Mouse (Mus musculus) forebrain, embryonic 15.5 days (tissue): Measurements from ENCODE around the gene Gm11172. TPM values are rescaled to one million over a fixed set of nuclear protein-coding genes. Genes with fewer than 3 reads are reported as not detected.

Experiments used
- ATAC-seq: fragments of 200-750 bp; cut with Nextera tagmentation; replicated peaks from 2 replicates; pipeline ENCODE4 v1.8.0; 2017; ENCODE audit warnings: mild to moderate bottlenecking, moderate TSS enrichment, moderate library complexity
- H3K27ac ChIP-seq: fragments of 300-500 bp; sonication (generic); replicated peaks from 2 replicates; pipeline ENCODE4 v1.5.1; 2015; ENCODE audit warnings: mild to moderate bottlenecking, inconsistent platforms
- H3K27me3 ChIP-seq: fragments of 300-500 bp; sonication (generic); 2 replicates; pipeline ENCODE4 v1.6.1; 2015; ENCODE audit warnings: inconsistent platforms
- H3K36me3 ChIP-seq: fragments of 300-500 bp; sonication (generic); 2 replicates; pipeline ENCODE4 v1.6.1; 2015; ENCODE audit warnings: mild to moderate bottlenecking, inconsistent platforms
- H3K4me1 ChIP-seq: fragments of 300-500 bp; sonication (generic); 2 replicates; pipeline ENCODE4 v1.6.1; 2015; ENCODE audit warnings: inconsistent platforms
- H3K4me2 ChIP-seq: fragments of 300-500 bp; sonication (generic); replicated peaks from 2 replicates; pipeline ENCODE4 v1.6.1; 2015; ENCODE audit warnings: mild to moderate bottlenecking, inconsistent platforms
- H3K4me3 ChIP-seq: fragments of 300-500 bp; sonication (generic); 2 replicates; pipeline ENCODE4 v1.5.1; 2015; ENCODE audit warnings: mild to moderate bottlenecking, inconsistent platforms
- H3K9ac ChIP-seq: fragments of 300-500 bp; sonication (generic); replicated peaks from 2 replicates; pipeline ENCODE4 v1.6.1; 2015; ENCODE audit warnings: mild to moderate bottlenecking, inconsistent platforms
- H3K9me3 ChIP-seq: fragments of 300-500 bp; sonication (generic); 2 replicates; pipeline ENCODE4 v1.6.1; 2016; ENCODE audit warnings: inconsistent platforms
- WGBS: fragments of 180-500 bp; shearing (Covaris S2); methylation state at CpG from one replicate; pipeline ENCODE4 v1.1.7; 2015; ENCODE audit warnings: mixed read lengths; 5-methylcytosine and 5-hydroxymethylcytosine counted together
- polyA plus RNA-seq: library from polyadenylated mRNA; unstranded; fragments of >200 nt; fragmentation: Nextera tagmentation; extraction: Ambion mirVana; gene quantifications from 2 replicates; pipeline ENCODE4 v1.2.1, GENCODE M21; 2015

The Gm11172 gene
- polyA plus RNA-seq, result not detected in 2 replicates

- H3K4me3 ChIP-seq, result no peak within 1 kb of the TSS
- H3K9ac ChIP-seq, result no peak within 1 kb of the TSS
- no peak for ATAC-seq
- no peaks in the 10 kb centered on the region for H3K9me3 ChIP-seq
- H3K27me3 ChIP-seq, result no peaks in the 10 kb centered on the region
- 96% methylated on average over 2 of the region's 2 CpGs for WGBS
- H3K4me1 ChIP-seq, result no peaks in the 10 kb centered on the region
- H3K27ac ChIP-seq, result no peak within 1 kb of the TSS
- no peaks in the 10 kb centered on the region for H3K36me3 ChIP-seq
- no peak within 1 kb of the TSS for H3K4me2 ChIP-seq
Observed at GRCm38 (mm10) chr16:10812865-10813371, at the start of gene Gm11172. Gene Gm11172 (plus strand): TSS chr16:10812915.

- ATAC-seq, result no peak
- no peak overlapping the region for H3K4me2 ChIP-seq
- H3K9ac ChIP-seq, result no peak overlapping the region
- 64% methylated on average over 6 of the region's 6 CpGs for WGBS
- no peak overlapping the region for H3K27ac ChIP-seq
- no peaks in the 10 kb centered on the region for H3K4me1 ChIP-seq
- no peaks in the 10 kb centered on the region for H3K27me3 ChIP-seq
- no peaks in the 10 kb centered on the region for H3K9me3 ChIP-seq
- no peaks in the 10 kb centered on the region for H3K36me3 ChIP-seq
- H3K4me3 ChIP-seq, result no peak overlapping the region
Observed at GRCm38 (mm10) chr16:10763540-10764264, 49.0 kb upstream of the Gm11172 start.

GRCm38 (mm10) chr16:10764323-10764722 is 48.4 kb upstream of the Gm11172 start:
- Histone ChIP-seq H3K36me3 (no peaks in the 10 kb centered on the region), H3K9ac (no peak overlapping the region), H3K9me3 (no peaks in the 10 kb centered on the region), H3K4me3 (no peak overlapping the region), H3K4me1 (no peaks in the 10 kb centered on the region), H3K27ac (no peak overlapping the region), H3K27me3 (no peaks in the 10 kb centered on the region), H3K4me2 (no peak overlapping the region)
- WGBS, result 77% methylated on average over 2 of the region's 2 CpGs
- no peak for ATAC-seq

GRCm38 (mm10) chr16:10767158-10767557 is 45.6 kb upstream of the Gm11172 start:
- H3K4me2 ChIP-seq, result no peak overlapping the region
- H3K27me3 ChIP-seq, result no peaks in the 10 kb centered on the region
- H3K9ac ChIP-seq, result no peak overlapping the region
- WGBS, result 42% methylated on average over 4 of the region's 4 CpGs
- no peaks in the 10 kb centered on the region for H3K4me1 ChIP-seq
- no peak overlapping the region for H3K27ac ChIP-seq
- no peaks in the 10 kb centered on the region for H3K36me3 ChIP-seq
- ATAC-seq, result no peak
- H3K9me3 ChIP-seq, result no peaks in the 10 kb centered on the region
- H3K4me3 ChIP-seq, result no peak overlapping the region

GRCm38 (mm10) chr16:10768821-10769220 is 43.9 kb upstream of the Gm11172 start:
- Histone ChIP-seq H3K27ac (no peak overlapping the region), H3K9me3 (no peaks in the 10 kb centered on the region), H3K36me3 (no peaks in the 10 kb centered on the region), H3K27me3 (no peaks in the 10 kb centered on the region), H3K4me1 (no peaks in the 10 kb centered on the region), H3K4me3 (no peak overlapping the region), H3K4me2 (no peak overlapping the region), H3K9ac (no peak overlapping the region)
- WGBS, result 69% methylated on average over 9 of the region's 9 CpGs
- ATAC-seq, result no peak

- no peak for ATAC-seq
- WGBS, result 53% methylated on average over 2 of the region's 2 CpGs
Observed at GRCm38 (mm10) chr16:10769661-10770060, 43.1 kb upstream of the Gm11172 start.

GRCm38 (mm10) chr16:10770531-10771325 is 42.0 kb upstream of the Gm11172 start:
- H3K9ac ChIP-seq, result no peak overlapping the region
- H3K4me3 ChIP-seq, result no peak overlapping the region
- H3K27ac ChIP-seq, result no peak overlapping the region
- H3K4me2 ChIP-seq, result no peak overlapping the region
- H3K9me3 ChIP-seq, result no peaks in the 10 kb centered on the region
- H3K27me3 ChIP-seq, result no peaks in the 10 kb centered on the region
- no peaks in the 10 kb centered on the region for H3K4me1 ChIP-seq
- 53% methylated on average over 4 of the region's 4 CpGs for WGBS
- no peak for ATAC-seq
- H3K36me3 ChIP-seq, result no peaks in the 10 kb centered on the region

More at GRCm38 (mm10) chr16:10769661-10770060, 43.1 kb upstream of the Gm11172 start:
- H3K9me3 ChIP-seq, result no peaks in the 10 kb centered on the region
- no peaks in the 10 kb centered on the region for H3K36me3 ChIP-seq
- H3K4me3 ChIP-seq, result no peak overlapping the region
- H3K4me2 ChIP-seq, result no peak overlapping the region
- no peak overlapping the region for H3K9ac ChIP-seq
- no peaks in the 10 kb centered on the region for H3K4me1 ChIP-seq
- no peaks in the 10 kb centered on the region for H3K27me3 ChIP-seq
- H3K27ac ChIP-seq, result no peak overlapping the region

GRCm38 (mm10) chr16:10771769-10772510 is 40.8 kb upstream of the Gm11172 start:
- Histone ChIP-seq H3K4me2 (no peak overlapping the region), H3K36me3 (no peaks in the 10 kb centered on the region), H3K9ac (no peak overlapping the region), H3K9me3 (no peaks in the 10 kb centered on the region), H3K27me3 (no peaks in the 10 kb centered on the region), H3K4me1 (no peaks in the 10 kb centered on the region), H3K4me3 (no peak overlapping the region), H3K27ac (no peak overlapping the region)
- WGBS, result 75% methylated on average over 19 of the region's 19 CpGs
- no peak for ATAC-seq

- no peak overlapping the region for H3K4me2 ChIP-seq
- 89% methylated on average over 8 of the region's 8 CpGs for WGBS
- no peaks in the 10 kb centered on the region for H3K27me3 ChIP-seq
- no peak for ATAC-seq
- H3K27ac ChIP-seq, result no peak overlapping the region
- H3K36me3 ChIP-seq, result no peaks in the 10 kb centered on the region
- no peak overlapping the region for H3K4me3 ChIP-seq
- no peak overlapping the region for H3K9ac ChIP-seq
- H3K9me3 ChIP-seq, result no peaks in the 10 kb centered on the region
- H3K4me1 ChIP-seq, result no peaks in the 10 kb centered on the region
Observed at GRCm38 (mm10) chr16:10773543-10773942, 39.2 kb upstream of the Gm11172 start.

- no peak overlapping the region for H3K9ac ChIP-seq
- no peak overlapping the region for H3K4me2 ChIP-seq
- no peak overlapping the region for H3K4me3 ChIP-seq
- no peak for ATAC-seq
- WGBS, result 72% methylated on average over 4 of the region's 4 CpGs
- no peaks in the 10 kb centered on the region for H3K9me3 ChIP-seq
- H3K27me3 ChIP-seq, result no peaks in the 10 kb centered on the region
- H3K27ac ChIP-seq, result no peak overlapping the region
- H3K36me3 ChIP-seq, result no peaks in the 10 kb centered on the region
- H3K4me1 ChIP-seq, result no peaks in the 10 kb centered on the region
Observed at GRCm38 (mm10) chr16:10774726-10775125, 38.0 kb upstream of the Gm11172 start.

GRCm38 (mm10) chr16:10776322-10776721 is 36.4 kb upstream of the Gm11172 start:
- H3K4me2 ChIP-seq, result no peak overlapping the region
- WGBS, result 77% methylated on average over 7 of the region's 7 CpGs
- H3K9ac ChIP-seq, result no peak overlapping the region
- H3K4me3 ChIP-seq, result no peak overlapping the region
- no peak overlapping the region for H3K27ac ChIP-seq
- H3K9me3 ChIP-seq, result no peaks in the 10 kb centered on the region
- H3K36me3 ChIP-seq, result no peaks in the 10 kb centered on the region
- no peaks in the 10 kb centered on the region for H3K27me3 ChIP-seq
- ATAC-seq, result no peak
- H3K4me1 ChIP-seq, result no peaks in the 10 kb centered on the region
